Mouse (Mus musculus): Measurements from ENCODE around the gene Igsf21. TPM values are rescaled to one million over a fixed set of nuclear protein-coding genes. Genes with fewer than 3 reads are reported as not detected.

The Igsf21 gene
- polyA plus RNA-seq, 1 experiment from 2014 or later = 0.07 TPM

- WGBS (ENCODE audit: insufficient replicate concordance) = 6% methylated on average over 32 of the region's 32 CpGs
- ATAC-seq (ENCODE audit: insufficient read depth) = no peak
- H3K9ac ChIP-seq = no peak overlapping the region
- no peaks in the 10 kb centered on the region for H3K4me1 ChIP-seq (replicated peaks)
- H3K27me3 ChIP-seq = peaks cover 42% of the 10 kb centered on the region
- H3K4me3 ChIP-seq (replicated peaks) = no peak overlapping the region
- no peaks in the 10 kb centered on the region for H3K36me3 ChIP-seq (replicated peaks)
- no peak overlapping the region for H3K27ac ChIP-seq (replicated peaks)
- H3K9me3 ChIP-seq (replicated peaks) = no peaks in the 10 kb centered on the region
- no peak overlapping the region for H3K4me2 ChIP-seq
Observed at GRCm38 (mm10) chr4:140108871-140109625, 137.5 kb downstream of the Igsf21 start.

- no peak for ATAC-seq (ENCODE audit: insufficient read depth)
- H3K4me3 ChIP-seq (replicated peaks) = no peak overlapping the region
- no peaks in the 10 kb centered on the region for H3K9me3 ChIP-seq (replicated peaks)
- H3K9ac ChIP-seq = no peak overlapping the region
- no peak overlapping the region for H3K4me2 ChIP-seq
- 62% methylated on average over 11 of the region's 12 CpGs for WGBS (ENCODE audit: insufficient replicate concordance)
- H3K4me1 ChIP-seq (replicated peaks) = no peaks in the 10 kb centered on the region
- peaks cover 54% of the 10 kb centered on the region for H3K27me3 ChIP-seq
- no peak overlapping the region for H3K27ac ChIP-seq (replicated peaks)
- H3K36me3 ChIP-seq (replicated peaks) = no peaks in the 10 kb centered on the region
Observed at GRCm38 (mm10) chr4:140107161-140107560, 139.4 kb downstream of the Igsf21 start.

GRCm38 (mm10) chr4:140104795-140105194 is 141.8 kb downstream of the Igsf21 start:
- WGBS (ENCODE audit: insufficient replicate concordance) = 13% methylated on average over 6 of the region's 6 CpGs
- peaks cover 49% of the 10 kb centered on the region for H3K27me3 ChIP-seq

GRCm38 (mm10) chr4:140103341-140104027 is 143.1 kb downstream of the Igsf21 start:
- ATAC-seq (ENCODE audit: insufficient read depth) = no peak
- H3K27me3 ChIP-seq = peaks cover 36% of the 10 kb centered on the region
- no peaks in the 10 kb centered on the region for H3K36me3 ChIP-seq (replicated peaks)
- no peak overlapping the region for H3K4me3 ChIP-seq (replicated peaks)
- H3K9me3 ChIP-seq (replicated peaks) = no peaks in the 10 kb centered on the region
- no peak overlapping the region for H3K9ac ChIP-seq
- H3K4me2 ChIP-seq = no peak overlapping the region
- no peaks in the 10 kb centered on the region for H3K4me1 ChIP-seq (replicated peaks)
- no peak overlapping the region for H3K27ac ChIP-seq (replicated peaks)
- WGBS (ENCODE audit: insufficient replicate concordance) = 4% methylated on average over 28 of the region's 28 CpGs

More at GRCm38 (mm10) chr4:140104795-140105194, 141.8 kb downstream of the Igsf21 start:
- Histone ChIP-seq H3K9ac (no peak overlapping the region), H3K4me1 (replicated peaks) (no peaks in the 10 kb centered on the region), H3K27ac (replicated peaks) (no peak overlapping the region), H3K9me3 (replicated peaks) (no peaks in the 10 kb centered on the region), H3K4me3 (replicated peaks) (no peak overlapping the region), H3K36me3 (replicated peaks) (no peaks in the 10 kb centered on the region), H3K4me2 (no peak overlapping the region)
- ATAC-seq (ENCODE audit: insufficient read depth) = no peak

- Histone ChIP-seq H3K4me3 (replicated peaks) (no peak overlapping the region), H3K27ac (replicated peaks) (no peak overlapping the region), H3K4me2 (no peak overlapping the region), H3K36me3 (replicated peaks) (no peaks in the 10 kb centered on the region), H3K9me3 (replicated peaks) (no peaks in the 10 kb centered on the region), H3K4me1 (replicated peaks) (no peaks in the 10 kb centered on the region), H3K27me3 (peaks cover 30% of the 10 kb centered on the region), H3K9ac (no peak overlapping the region)
- ATAC-seq (ENCODE audit: insufficient read depth) = no peak
- WGBS (ENCODE audit: insufficient replicate concordance) = 21% methylated on average over 11 of the region's 11 CpGs
Observed at GRCm38 (mm10) chr4:140102581-140103200, 143.9 kb downstream of the Igsf21 start.

GRCm38 (mm10) chr4:140101106-140101505 is 145.5 kb downstream of the Igsf21 start:
- Histone ChIP-seq H3K9ac (no peak overlapping the region), H3K27ac (replicated peaks) (no peak overlapping the region), H3K9me3 (replicated peaks) (no peaks in the 10 kb centered on the region), H3K36me3 (replicated peaks) (no peaks in the 10 kb centered on the region), H3K27me3 (peaks cover 27% of the 10 kb centered on the region), H3K4me3 (replicated peaks) (no peak overlapping the region), H3K4me1 (replicated peaks) (no peaks in the 10 kb centered on the region), H3K4me2 (no peak overlapping the region)
- WGBS (ENCODE audit: insufficient replicate concordance) = 46% methylated on average over 5 of the region's 5 CpGs
- no peak for ATAC-seq (ENCODE audit: insufficient read depth)

- H3K9me3 ChIP-seq (replicated peaks) = no peaks in the 10 kb centered on the region
- no peak overlapping the region for H3K9ac ChIP-seq
- no peak for ATAC-seq (ENCODE audit: insufficient read depth)
- H3K4me3 ChIP-seq (replicated peaks) = no peak overlapping the region
- H3K4me2 ChIP-seq = no peak overlapping the region
- H3K27me3 ChIP-seq = peaks cover 26% of the 10 kb centered on the region
- no peaks in the 10 kb centered on the region for H3K36me3 ChIP-seq (replicated peaks)
- no peaks in the 10 kb centered on the region for H3K4me1 ChIP-seq (replicated peaks)
- H3K27ac ChIP-seq (replicated peaks) = no peak overlapping the region
- 64% methylated on average over 1 of the region's 1 CpGs for WGBS (ENCODE audit: insufficient replicate concordance)
Observed at GRCm38 (mm10) chr4:140100141-140100540, 146.4 kb downstream of the Igsf21 start.

- Histone ChIP-seq H3K4me1 (replicated peaks) (no peaks in the 10 kb centered on the region), H3K4me3 (replicated peaks) (no peak overlapping the region), H3K36me3 (replicated peaks) (no peaks in the 10 kb centered on the region), H3K9ac (no peak overlapping the region), H3K9me3 (replicated peaks) (no peaks in the 10 kb centered on the region), H3K4me2 (no peak overlapping the region), H3K27me3 (no peaks in the 10 kb centered on the region), H3K27ac (replicated peaks) (no peak overlapping the region)
- 35% methylated on average over 2 of the region's 2 CpGs for WGBS (ENCODE audit: insufficient replicate concordance)
- ATAC-seq (ENCODE audit: insufficient read depth) = no peak
Observed at GRCm38 (mm10) chr4:140096283-140096682, 150.3 kb downstream of the Igsf21 start.

GRCm38 (mm10) chr4:140094835-140095234 is 151.7 kb downstream of the Igsf21 start:
- ATAC-seq (ENCODE audit: insufficient read depth) = no peak
- 42% methylated on average over 2 of the region's 2 CpGs for WGBS (ENCODE audit: insufficient replicate concordance)
- Histone ChIP-seq H3K36me3 (replicated peaks) (no peaks in the 10 kb centered on the region), H3K27ac (replicated peaks) (no peak overlapping the region), H3K4me3 (replicated peaks) (no peak overlapping the region), H3K9ac (no peak overlapping the region), H3K4me2 (no peak overlapping the region), H3K9me3 (replicated peaks) (no peaks in the 10 kb centered on the region), H3K4me1 (replicated peaks) (no peaks in the 10 kb centered on the region), H3K27me3 (no peaks in the 10 kb centered on the region)

- no peaks in the 10 kb centered on the region for H3K27me3 ChIP-seq
- H3K4me2 ChIP-seq = no peak overlapping the region
- H3K27ac ChIP-seq (replicated peaks) = no peak overlapping the region
- no peak for ATAC-seq (ENCODE audit: insufficient read depth)
- WGBS (ENCODE audit: insufficient replicate concordance) = 72% methylated on average over 11 of the region's 11 CpGs
- no peak overlapping the region for H3K4me3 ChIP-seq (replicated peaks)
- H3K9me3 ChIP-seq (replicated peaks) = no peaks in the 10 kb centered on the region
- no peaks in the 10 kb centered on the region for H3K4me1 ChIP-seq (replicated peaks)
- no peaks in the 10 kb centered on the region for H3K36me3 ChIP-seq (replicated peaks)
- H3K9ac ChIP-seq = no peak overlapping the region
Observed at GRCm38 (mm10) chr4:140092367-140092766, 154.2 kb downstream of the Igsf21 start.

- H3K27me3 ChIP-seq = no peaks in the 10 kb centered on the region
- H3K36me3 ChIP-seq (replicated peaks) = no peaks in the 10 kb centered on the region
- WGBS (ENCODE audit: insufficient replicate concordance) = 59% methylated on average over 3 of the region's 3 CpGs
- no peaks in the 10 kb centered on the region for H3K9me3 ChIP-seq (replicated peaks)
- H3K4me2 ChIP-seq = no peak overlapping the region
- H3K9ac ChIP-seq = no peak overlapping the region
- H3K4me3 ChIP-seq (replicated peaks) = no peak overlapping the region
- no peak overlapping the region for H3K27ac ChIP-seq (replicated peaks)
- no peaks in the 10 kb centered on the region for H3K4me1 ChIP-seq (replicated peaks)
- ATAC-seq (ENCODE audit: insufficient read depth) = no peak
Observed at GRCm38 (mm10) chr4:140091693-140092092, 154.9 kb downstream of the Igsf21 start.

Measured in liver, embryonic 15.5 days (tissue).